Mouse (Mus musculus): Measurements from ENCODE around the gene Ucn.

Gene Ucn

GRCm38 (mm10) chr5:31092231-31092975, 46.2 kb downstream of the Ucn start:
- ChIA-PET POLR2A (interaction anchor here in 2 of 4 experiments (0.6 to 7.6 kb wide), 10 partner anchors 9 to 137 kb away, joined by 3 to 63 read pairs (median 12); partner anchors contain the start of genes Trim54 (in 2 of the 2), Atraid (in 1 of the 2), Gm29609 (in 1 of the 2) and Gtf3c2 (in 1 of the 2)), CTCF (no interaction called here)

Data from embryonic stem cell, embryonic (primary cell).